Mouse (Mus musculus) gastrocnemius, adult 18-20 months (tissue): ENCODE data around the gene Plxdc1. TPM values are rescaled to one million over a fixed set of nuclear protein-coding genes. Genes with fewer than 3 reads are reported as not detected.
A peak's percentile ranks its signal among the peaks of the same experiment; 100 is the strongest.
"Not testable (repeated sequence)": the region's sequence is repeated elsewhere in the genome, so short reads cannot be mapped to it uniquely, and the experiment has no call there.

ENCODE experiments used
- DNase-seq: peaks from one replicate; pipeline ENCODE4 v3.0.0; 2021; ENCODE audit warnings: low spot score
- total RNA-seq, 2 experiments: library from RNA; stranded (reverse); gene quantifications; 2 replicates each; pipeline ENCODE4 v1.2.3; 2021

Gene Plxdc1
- total RNA-seq, 2 experiments from 2014 or later, result 2.1 to 2.6 TPM

DNA sequence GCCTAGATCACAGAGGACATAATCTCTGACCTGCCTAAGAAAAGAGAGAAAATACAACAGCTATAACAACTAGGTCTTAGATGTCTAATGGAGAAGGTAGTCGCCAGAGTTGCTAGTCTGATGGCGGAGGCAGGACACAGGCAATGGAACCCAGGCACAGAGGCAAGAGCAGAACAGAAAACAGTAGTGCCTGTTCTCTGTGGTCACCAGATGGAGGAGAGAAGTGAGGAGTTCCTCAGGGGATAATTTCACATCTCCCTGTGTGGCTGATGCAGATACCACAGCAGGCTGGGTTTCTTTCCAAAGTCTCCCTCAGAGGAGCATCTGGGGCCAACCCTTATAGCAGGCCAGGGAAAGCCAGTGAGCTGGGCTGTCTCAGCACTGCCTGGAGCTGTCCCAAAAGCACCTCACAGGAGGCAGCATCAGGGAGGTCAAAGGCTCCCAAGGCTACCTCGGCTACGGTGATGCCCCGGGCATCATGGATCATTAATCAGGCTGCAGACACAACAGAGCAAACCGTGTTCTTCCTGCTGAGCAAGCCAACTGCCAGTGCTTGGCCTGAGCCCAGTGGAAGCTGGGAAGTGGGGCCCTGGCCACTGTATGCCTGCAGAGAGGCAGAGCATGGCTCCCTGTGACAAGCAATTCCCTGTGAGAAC, 29.2 kb downstream of the Plxdc1 start:
- no peak for DNase-seq

DNA sequence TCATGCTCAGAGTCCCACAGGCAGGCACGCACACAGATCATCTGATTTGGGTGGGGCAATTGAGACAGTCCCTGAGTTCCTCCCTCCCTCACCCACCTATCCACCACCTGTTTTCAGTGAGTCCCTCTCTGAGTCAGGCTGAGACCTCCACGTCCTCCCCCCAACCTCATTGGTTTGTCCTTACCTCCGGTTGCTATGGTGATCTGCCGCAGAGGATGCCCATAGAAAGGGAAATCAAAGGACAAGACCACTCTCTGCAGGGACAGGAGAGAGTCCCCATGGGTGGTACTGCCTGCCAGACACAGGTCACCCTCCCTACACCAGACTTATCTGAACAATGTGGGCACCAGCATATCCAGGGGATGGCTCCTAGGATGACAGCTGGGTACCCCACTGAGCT, 30.3 kb downstream of the Plxdc1 start:
- no peak for DNase-seq

DNA sequence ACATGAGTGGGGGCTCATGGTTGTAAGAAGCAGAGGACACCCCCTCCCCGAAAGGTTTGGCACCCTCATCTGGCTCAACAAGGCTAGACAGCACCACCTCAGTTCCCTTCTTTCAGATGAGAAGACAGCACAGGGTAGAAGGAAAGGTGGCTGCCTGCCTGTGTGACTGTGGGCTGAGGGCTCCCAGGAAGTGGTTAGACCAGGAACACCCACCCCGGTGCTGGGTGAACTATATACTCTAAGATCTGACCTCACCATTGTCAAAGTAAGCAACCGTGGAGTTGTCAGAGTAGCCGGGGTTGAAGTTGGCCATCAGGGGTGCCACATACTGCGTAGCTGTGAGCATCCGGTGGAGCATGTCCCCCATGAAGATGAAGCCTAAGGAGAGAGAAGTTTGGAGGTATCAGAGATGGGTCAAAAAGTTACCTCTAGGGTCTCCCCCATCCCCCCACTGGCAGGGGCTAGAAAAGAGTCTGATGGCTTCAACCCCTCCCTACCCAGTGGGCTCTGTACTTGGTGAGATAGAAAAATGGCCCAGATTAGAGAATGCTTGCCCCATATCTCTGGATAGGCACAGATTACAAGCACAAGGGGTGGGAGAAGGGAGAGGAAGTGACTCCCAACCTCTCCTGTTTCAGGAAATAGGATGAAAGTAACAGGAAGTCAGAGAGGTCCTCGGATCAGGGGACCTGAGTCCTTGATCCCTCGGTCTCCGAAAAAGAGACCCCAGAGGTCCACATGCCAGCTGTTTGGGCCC, 30.9 kb downstream of the Plxdc1 start:
- no peak for DNase-seq

DNA sequence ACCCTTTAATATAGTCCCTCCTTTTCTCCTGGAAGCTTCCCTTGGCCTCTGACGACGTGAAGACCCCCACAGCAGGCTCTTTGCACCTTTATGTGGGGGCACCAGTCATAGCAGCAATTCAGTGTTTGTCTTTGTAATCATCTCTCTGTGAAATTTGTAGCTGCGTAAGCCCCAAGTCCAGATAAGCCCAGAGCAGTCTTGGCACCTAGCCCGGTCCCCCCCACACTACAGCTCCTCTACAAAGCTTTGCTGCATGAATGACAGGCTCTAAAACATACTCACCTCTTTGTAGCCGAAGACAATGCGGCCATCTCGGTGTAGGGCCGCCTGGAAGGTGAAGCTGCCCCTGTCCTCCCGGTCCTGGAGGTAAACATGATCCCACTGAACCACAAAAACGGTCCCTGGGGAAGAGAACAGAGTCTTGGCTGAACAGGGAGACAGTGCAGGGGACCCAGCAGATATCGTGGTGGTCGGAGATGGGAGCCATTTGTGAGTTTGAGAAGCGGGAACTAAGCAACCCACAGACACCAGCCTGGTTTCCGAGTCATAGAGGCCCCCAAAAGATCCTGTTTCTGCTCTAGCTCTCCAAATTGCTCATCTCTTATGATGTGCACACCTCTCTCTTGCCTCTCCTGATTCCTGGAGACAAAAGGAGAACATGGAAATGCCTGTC, 31.6 kb downstream of the Plxdc1 start:
- no peak for DNase-seq

DNA sequence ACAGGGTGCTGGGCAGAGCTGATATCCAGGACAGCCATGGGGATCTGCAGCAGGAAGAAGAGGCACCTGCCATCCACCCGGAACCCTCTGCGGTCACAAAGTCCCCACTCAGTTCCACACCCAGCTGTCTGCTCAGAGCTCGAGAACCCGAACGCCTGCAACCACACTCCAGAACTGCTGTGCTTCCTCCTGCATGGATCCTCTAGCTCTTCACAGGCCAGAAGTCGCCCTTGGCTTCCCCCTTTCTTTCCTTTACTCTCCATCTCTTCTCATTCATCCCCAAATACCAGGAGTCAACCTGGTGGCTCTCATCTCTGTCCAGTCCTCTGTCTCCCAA, 32.3 kb downstream of the Plxdc1 start:
- no peak for DNase-seq

DNA sequence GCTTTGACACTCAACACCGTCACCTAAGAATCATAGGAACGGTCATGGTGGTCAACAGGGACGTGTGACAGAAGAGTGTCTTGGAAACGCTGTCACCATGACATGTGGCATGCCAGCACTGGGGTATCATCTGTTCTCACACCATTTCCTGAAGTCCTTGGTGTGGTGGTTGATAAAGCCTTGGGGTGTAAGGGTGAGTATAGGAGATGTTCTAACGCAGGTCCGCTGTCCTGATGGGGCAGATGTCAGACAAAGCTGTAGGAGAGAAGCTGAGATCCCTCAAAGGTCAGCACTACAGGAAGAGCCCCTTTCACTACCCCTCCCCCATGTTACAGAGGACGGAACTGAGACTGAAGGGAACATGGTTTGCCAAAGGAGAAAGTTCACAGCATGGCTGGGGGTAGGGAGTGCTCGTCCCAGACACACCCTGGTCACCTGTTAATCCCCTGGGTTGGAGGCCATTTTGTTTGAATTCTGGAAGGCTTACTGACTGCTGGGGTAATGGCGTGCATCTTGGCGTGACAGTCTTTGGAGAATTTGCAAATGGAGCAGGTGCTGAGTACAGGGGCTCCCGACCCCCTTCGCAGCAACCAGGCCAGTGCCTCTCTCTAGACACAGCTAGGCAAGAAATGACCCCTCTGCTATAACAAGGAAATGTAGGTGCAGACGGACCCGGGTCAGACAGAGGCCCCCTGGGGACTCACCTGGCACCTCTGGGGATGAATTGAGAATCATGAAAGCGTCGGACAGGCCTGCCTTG, 32.9 kb downstream of the Plxdc1 start:
- DNase-seq, result no peak

DNA sequence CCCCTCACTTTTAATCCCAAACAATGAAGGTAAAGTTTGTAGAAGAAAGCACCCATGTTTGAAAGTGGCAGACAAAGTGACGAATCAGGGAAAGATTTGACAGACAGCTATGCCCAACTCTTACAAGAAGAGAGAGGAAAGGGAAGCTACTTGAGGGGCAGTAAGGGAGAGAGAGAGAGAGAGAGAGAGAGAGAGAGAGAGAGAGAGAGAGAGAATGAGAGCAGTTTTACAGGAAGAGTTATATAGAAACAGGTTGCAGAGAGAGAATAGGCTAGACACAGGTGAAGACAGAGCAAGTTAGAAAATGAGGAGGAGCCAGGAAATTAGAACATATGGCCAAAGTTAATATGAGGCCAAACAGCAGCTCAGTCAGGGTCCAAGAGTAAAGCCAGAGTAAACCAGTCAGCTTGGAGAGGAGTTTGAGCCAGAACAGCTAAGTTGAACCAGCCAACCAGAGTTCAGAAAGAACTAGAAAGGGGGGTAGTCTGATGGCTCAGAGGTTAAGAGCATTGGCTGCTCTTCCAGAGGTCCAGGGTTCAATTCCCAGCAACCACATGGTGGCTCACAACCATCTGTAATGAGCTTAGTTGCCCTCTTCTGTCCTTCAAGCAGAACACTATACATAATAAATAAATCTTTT, 33.8 kb downstream of the Plxdc1 start:
- DNase-seq, result no peak

DNA sequence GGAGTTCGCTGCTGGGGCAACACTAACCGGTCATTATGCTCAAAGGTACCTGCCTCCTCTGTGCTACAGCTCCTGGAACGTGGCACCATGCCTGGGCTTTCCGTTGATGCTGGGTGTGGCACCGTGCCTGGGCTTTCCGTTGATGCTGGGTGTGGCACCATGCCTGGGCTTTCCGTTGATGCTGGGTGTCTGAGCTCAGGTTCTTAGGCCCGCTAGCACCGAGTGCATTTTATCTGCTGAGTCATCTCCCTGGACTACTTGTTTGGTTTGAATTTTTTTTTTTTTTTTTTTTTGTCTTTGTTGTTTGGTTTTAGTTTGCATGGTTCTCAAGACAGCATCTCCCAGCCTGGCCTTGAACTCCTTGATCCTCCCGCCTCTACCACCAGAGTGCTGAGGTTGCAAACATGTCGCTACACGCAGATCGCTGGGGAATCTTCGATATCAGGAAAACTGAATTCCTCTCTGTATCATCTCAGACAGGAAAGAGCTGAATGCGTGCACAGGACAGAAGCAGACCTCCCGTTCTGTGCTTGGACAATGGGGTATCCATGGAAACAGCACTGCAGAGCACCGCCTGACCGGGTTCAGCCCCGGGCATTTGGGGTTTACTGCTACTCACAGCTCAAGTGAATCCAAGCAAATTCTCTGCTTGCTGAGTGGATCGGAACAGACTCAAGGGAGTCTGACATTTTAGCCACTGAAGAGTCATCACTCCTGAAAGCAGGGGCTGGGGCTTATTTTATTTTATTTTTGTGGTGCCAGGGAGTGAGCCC, 36.4 kb downstream of the Plxdc1 start:
- no peak for DNase-seq

DNA sequence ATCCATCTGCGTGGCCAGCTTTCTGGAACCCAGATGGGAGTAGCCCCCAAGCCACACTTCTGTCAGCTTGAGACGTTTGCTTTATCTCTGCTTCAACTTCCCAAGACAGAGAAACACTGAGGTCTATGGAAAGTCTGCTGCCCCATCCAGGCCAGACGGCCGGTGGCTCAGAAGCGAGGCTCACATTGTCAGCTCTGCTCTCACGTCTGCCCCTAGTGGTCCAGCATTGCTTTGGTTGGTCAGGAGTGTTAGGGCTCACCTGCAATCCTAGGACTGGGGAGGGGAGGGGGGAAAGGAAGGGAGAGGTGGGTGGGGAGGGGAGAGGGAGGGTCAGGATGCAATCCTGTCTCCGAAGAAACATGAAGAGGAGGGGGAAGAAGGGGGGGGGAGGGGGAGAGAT, 38.8 kb downstream of the Plxdc1 start:
- no peak for DNase-seq

DNA sequence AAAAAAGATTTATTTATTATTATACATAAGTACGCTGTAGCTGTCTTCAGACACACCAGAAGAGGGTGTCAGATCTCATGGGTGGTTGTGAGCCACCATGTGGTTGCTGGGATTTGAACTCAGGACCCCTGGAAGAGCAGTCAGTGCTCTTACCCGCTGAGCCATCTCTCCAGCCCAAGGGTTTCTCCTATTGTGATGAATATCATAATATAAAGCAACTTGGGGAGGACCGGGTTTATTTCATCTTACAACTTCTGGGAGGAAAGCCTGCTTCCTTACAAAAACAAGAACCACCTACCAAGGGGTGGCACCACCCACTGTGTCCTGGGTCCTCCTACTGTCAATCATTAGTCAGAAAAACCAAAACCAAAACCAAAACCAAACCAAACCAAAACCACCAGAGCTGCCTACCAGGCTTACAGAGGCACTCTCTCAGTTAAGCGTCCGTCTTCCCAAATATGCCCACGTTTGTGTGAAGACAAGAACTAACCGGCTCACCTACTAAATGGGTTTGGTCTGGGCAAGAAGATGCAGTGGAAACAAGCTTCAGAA, 40.4 kb downstream of the Plxdc1 start:
- DNase-seq, result not testable (repeated sequence)

DNA sequence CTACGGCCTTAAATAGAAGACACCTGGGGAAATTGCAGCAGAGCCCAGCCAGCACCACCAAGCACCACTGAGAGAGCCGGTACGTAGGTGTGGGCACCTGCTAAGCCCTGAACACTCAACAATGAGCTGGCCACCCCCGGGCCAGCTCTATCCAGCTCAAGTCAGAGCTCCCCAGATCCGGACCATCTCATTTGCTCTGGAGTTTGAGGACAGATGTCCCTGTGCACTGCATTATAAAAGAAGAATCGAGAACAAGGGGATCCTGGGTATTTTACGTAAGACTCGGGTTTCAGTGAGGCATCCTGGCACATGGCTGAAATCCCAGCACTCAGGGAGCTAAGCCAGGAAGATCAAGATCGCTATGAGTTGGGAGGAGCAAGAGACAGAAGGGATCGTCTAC, 41.2 kb downstream of the Plxdc1 start:
- no peak for DNase-seq

DNA sequence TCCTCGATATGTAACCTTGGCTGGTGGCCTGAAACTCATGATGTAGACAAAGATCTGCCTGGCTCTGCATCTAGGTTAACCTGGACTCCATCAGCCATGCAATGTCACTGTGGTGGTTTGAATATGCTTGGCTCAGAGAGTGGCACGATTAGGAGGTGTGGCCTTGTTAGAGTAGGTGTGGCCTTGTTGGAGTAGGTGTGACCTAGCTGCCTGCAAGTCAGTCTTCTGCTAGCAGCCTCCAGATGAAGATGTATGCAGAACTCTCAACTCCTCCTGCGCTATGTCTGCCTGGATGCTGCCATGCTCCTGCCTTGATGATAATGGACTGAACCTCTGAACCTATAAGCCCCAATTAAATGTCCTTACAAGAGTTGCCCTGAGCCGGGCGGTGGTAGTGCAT, 43.0 kb downstream of the Plxdc1 start:
- DNase-seq, result no peak

DNA sequence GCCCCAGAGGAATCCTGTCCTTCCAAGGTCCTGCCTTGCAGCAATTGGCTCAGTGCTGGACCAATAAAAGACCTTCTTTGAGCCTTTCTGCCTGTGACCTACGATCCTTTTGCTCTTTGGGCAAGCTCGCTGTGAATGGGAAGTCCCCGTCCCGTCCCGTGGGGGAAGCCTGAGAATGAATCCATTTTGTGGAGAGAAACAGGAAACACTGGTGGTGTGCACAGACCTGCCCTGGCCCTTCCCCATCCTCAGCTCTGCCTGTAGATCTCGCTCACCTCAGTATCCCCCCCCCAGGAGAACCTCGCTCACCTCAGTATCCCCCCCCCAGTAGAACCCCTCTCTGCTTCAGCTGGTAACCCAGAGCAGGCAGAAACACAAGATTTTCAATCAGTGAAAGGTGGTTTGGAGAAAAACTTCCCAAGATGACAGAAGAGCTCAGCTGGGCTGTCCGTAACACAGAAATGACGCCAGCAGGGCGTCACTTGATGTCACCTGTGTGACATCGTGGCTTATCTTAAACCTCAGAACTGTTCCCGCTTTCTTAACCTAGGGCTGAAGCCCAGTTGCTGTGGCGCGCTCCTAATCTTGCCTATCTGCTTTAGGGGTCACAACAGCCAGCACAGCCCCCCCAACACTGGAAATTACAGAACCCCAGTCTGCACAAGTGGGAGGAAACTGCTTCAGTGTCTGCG, 43.7 kb downstream of the Plxdc1 start:
- DNase-seq, result no peak

DNA sequence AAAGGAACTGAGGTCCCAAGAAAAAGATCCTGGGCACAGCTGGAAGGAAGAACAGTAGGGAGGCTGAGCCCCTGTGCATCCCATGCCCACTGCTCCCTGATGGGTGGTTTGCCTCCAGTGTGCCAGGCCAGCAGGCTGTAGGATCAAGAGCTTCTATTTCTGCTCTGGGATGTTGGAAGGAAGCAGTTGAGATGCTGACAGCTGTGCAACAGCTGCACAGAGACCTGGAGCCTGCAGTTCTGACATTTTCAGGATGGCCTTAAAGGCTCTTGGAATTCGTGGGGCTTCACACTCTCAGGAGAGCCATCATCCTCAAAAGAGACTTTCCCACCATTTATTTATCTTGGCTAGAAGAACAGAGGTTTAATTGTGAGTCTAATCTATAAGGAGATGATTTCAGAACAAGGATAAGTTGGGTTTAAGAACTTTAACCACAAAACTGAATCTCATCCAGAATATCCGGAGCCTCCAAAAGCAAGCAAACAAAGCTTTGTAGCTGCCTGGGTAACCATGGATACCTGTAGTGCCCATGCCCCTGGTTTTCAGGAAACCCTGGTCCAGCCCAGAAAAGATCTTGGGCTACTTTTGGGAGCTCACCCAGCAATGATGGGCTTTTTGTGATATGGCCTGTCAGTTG, 48.7 kb downstream of the Plxdc1 start:
- no peak for DNase-seq

DNA sequence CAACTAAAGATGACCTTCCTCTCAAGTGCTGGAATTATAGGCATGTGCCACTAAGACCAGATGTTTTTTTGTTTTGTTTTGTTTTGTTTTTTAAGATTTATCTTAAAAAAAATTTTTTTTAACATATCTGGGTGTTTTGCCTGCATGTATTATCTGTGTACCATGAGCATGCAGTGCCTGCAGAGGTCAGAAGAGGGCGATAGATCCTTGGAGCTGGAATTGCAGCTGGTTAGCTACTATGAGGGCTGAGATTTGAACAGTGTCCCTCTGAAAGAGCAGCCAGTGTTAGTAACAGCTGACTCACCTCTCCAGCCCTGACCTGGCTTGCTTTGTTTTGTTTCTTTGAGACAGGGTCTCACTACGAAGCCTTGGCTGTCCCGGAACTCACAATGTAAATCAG, 49.5 kb downstream of the Plxdc1 start:
- peak; percentile 55 for DNase-seq

DNA sequence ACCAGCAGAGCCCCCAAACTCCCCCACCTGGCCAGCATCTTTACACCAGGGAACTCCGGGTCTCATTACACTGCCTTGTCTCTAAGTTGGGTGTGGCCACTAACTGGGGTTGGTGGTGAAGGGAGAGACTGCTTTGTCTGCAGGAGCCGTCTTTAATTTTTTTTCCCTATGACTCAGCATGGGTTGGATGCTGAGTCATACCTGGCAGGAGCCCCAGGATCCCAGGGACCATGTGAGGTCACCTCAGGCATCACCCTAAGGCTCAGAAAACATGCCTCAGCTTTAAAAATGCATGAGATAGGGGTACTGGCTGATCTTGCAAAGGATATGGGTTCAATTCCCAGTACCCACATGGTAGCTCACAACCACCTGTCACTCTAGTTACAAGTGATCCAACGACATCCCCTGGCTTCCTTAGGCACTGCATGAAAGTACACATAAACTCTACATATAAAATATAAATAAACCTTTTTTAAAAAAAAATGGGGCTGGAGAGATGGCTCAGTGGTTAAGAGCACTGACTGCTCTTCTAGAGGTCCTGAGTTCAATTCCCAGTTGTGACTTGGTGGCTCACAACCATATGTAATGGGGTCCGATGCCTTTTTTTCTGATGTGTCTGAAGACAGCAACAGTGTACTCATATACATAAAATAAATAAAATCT, 50.2 kb downstream of the Plxdc1 start:
- DNase-seq, result peak; percentile 26

DNA sequence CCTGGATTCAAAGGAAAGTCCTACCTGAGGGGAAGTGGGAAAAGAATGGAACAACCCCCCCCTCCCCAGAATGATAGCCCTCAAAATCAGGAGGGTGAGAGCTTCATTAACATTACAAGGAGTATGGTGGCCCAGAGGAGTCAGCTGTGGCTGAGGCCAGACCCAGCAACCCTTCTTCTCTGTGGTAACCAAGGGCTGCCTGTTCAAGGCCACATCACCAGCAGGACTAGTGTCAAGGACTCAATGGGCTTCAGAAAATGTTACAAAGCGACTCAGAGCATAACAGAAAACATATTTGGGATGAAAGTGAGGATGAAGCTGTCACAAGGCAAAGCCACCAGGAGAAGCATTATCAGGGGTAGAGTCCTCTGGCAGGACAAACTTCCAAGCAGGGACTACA, 52.7 kb downstream of the Plxdc1 start:
- no peak for DNase-seq

DNA sequence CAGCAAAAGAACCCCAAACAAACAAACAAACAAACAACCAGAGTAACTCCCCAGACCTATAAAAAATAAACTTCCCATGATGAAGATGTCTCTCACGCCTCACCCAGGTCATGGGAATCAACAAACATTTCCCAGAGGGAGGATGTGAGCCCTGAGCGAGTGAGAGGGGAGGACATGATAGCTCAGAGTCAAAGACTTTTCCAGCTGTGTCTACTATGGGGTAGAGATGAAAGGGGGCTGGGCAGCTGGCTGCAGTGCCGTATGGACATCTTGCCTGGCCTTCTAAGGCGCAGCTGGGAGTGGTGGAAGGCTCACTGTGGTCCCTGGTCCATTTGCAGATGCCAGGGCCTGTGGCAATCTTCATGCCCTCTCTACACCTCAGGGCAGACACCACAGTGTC, 57.3 kb downstream of the Plxdc1 start:
- no peak for DNase-seq

DNA sequence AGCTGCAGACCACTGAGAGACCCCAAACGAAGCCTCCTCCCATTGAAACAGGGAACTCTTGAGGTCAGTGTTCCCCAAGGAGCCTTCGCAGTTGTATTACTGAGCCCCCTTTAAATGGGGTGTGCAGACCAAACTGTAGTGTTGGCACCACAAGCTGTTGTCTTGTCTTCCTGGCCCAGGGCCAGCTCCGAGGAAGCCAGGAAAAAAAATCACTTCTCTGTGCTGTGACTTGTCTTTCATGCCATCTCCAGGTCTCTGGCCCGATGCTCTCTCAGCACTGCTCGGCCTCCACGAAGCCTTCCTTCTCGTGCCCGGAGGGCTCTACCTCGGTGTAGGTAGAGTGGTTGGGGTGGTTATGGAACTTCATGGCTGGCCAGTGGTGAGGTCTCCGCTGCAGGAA, 62.0 kb downstream of the Plxdc1 start:
- no peak for DNase-seq
